Mouse (Mus musculus) liver, postnatal 0 days (tissue): ENCODE measurements at regions not wholly inside any gene's neighbourhood (a gene's known extent, or its start where the extent isn't known, plus 50 kb on each side); places are given as distances from the start of the nearest gene placed in this dataset.

Source experiments
- CTCF ChIP-seq: sonication (generic); IDR thresholded peaks from 2 replicates; pipeline ENCODE4 v1.5.1; 2016; ENCODE audit warnings: antibody characterized with exemption, low read depth
- EP300 ChIP-seq: IDR thresholded peaks from 2 replicates; pipeline ENCODE4 v1.6.1; 2016; ENCODE audit warnings: antibody characterized with exemption, low read depth, mild to moderate bottlenecking

- no peak for TF ChIP-seq CTCF
- no peak for TF ChIP-seq EP300
Measured at GRCm38 (mm10) chr6:101501716-101502115, 124.0 kb upstream of the Pdzrn3 start.
